11 mouse cellular contexts compared by ENCODE assay signal in the genomic region with DNA sequence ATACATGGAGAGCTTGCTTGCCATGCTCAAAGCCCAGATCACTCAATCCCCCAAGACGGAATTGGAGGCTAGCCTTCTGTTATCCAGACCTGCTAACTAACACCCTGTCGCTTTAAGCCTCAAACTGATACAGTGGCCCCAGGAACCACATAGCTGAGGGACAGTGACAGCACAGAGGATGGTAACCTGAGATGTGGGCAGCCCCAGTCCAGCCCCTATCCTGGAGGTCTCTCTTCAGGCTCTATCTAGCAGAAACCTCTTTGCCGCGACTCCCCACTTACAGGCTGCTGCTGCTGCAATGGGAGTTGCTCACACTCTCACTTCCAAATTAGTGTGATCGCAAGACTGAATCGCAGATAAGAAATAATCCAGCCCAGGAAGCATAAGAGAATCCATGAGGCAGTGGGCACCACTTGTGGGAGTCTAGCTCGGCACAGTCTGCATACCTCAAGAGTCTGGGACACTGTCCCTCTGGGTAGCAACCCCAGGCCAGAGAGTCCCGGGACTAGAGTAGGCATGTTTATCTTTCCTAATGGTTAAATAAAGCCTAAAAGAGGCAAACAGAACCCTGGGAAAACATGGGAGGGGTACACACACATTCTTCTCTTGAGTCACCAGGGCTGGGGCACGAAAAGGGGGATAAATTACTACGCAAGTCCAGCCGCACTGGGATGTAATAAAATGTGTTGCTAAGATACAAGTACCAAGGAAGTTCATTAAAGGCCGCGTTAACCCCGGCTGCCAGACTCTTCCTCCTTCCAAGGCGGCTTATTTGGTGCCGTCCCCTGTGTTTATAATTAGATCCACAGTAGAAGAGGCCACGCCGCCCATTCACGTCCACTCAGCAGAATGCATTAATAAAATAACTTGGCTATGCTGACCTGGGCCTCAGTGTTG. TPM values are rescaled to one million over a fixed set of nuclear protein-coding genes. Genes with fewer than 3 reads are reported as not detected.
DNase-seq lines count a peak whose midpoint lies in the region; ATAC-seq and TF ChIP-seq lines count a peak whose summit lies in the region.
"Had no signal": no experiment of that assay in that cellular context is flagged by ENCODE, and none has a peak within 500 bp of the region (broad histone marks: within the 10 kb centered on the region; RNA-seq: fewer than 3 reads in every experiment).

No protein-coding gene starts in this region.

- H3K27ac ChIP-seq in embryonic facial prominence, embryonic 14.5 days (replicated peaks; ENCODE audit: low read depth, low read length) = 0 out of 2 replicates have a peak overlapping the region, but pooled peaks have one; percentile 33
- peak overlapping the region; percentile 54; the same call in 1 of the 2 replicates for H3K27ac ChIP-seq in intestine, embryonic 14.5 days (ENCODE audit: low read depth)
- H3K27ac ChIP-seq in midbrain, postnatal 0 days (ENCODE audit: low read depth, low read length) = no peak overlapping the region
- H3K27ac ChIP-seq in liver, embryonic 11.5 days (ENCODE audit: low read depth, low read length) = no peak overlapping the region
- H3K27ac ChIP-seq: embryonic facial prominence, embryonic 12.5 days; heart, adult 2 months had no signal

- H3K4me2 ChIP-seq in embryonic facial prominence, embryonic 14.5 days (ENCODE audit: low read depth, low read length) = no peak overlapping the region
- H3K4me2 ChIP-seq in intestine, embryonic 14.5 days (ENCODE audit: low read length) = peak overlapping the region; percentile 29
- H3K4me2 ChIP-seq in midbrain, postnatal 0 days (ENCODE audit: low read depth, low read length, poor library complexity, severe bottlenecking) = no peak overlapping the region
- H3K4me2 ChIP-seq in liver, embryonic 11.5 days = no peak overlapping the region
- H3K4me2 ChIP-seq: embryonic facial prominence, embryonic 12.5 days had no signal

- TF ChIP-seq CTCF in midbrain, postnatal 0 days (IDR thresholded peaks at IDR 0.05) = no peak

- ATAC-seq in embryonic facial prominence, embryonic 14.5 days (ENCODE audit: low read depth) = no peak; the same call in 1 of the 2 replicates
- peak; percentile 59; the same call in 1 of the 2 replicates for ATAC-seq in intestine, embryonic 14.5 days (replicated peaks; ENCODE audit: low FRiP score, low TSS enrichment, low read depth)
- no peak for ATAC-seq in midbrain, postnatal 0 days (ENCODE audit: low FRiP score)
- ATAC-seq in liver, embryonic 11.5 days (replicated peaks; ENCODE audit: low FRiP score) = no peak

- 42% methylated on average over 19 of the region's 19 CpGs for WGBS in embryonic facial prominence, embryonic 14.5 days
- 13% methylated on average over 19 of the region's 19 CpGs for WGBS in intestine, embryonic 14.5 days
- WGBS in midbrain, postnatal 0 days = 28% methylated on average over 19 of the region's 19 CpGs
- WGBS in liver, embryonic 11.5 days = 45% methylated on average over 19 of the region's 19 CpGs

- H3K9ac ChIP-seq in embryonic facial prominence, embryonic 14.5 days (ENCODE audit: low read depth, low read length) = no peak overlapping the region
- no peak overlapping the region for H3K9ac ChIP-seq in intestine, embryonic 14.5 days (ENCODE audit: low read length)
- no peak overlapping the region for H3K9ac ChIP-seq in midbrain, postnatal 0 days (replicated peaks; ENCODE audit: low read length, poor library complexity, severe bottlenecking)
- no peak overlapping the region for H3K9ac ChIP-seq in liver, embryonic 11.5 days (ENCODE audit: low read depth, low read length)
- H3K9ac ChIP-seq: embryonic facial prominence, embryonic 12.5 days had no signal

- peak; percentile 63 for DNase-seq in embryo, embryonic 10.5 days (ENCODE audit: low spot score)
- peak; percentile 35 for DNase-seq in embryonic facial prominence, embryonic 14.5 days (ENCODE audit: low spot score)
- peak; percentile 69 for DNase-seq in intestine, embryonic 14.5 days (ENCODE audit: low spot score)
- DNase-seq in midbrain, postnatal 0 days (ENCODE audit: low spot score) = peak; percentile 46
- no peak for DNase-seq in ovary, postnatal 10 days (ENCODE audit: low spot score)
- DNase-seq in liver, embryonic 11.5 days (ENCODE audit: low spot score) = no peak
- DNase-seq in adrenal gland, postnatal 14 days = no peak
- DNase-seq: heart, adult 2 months; lung, postnatal 36 days had no signal

- no peak overlapping the region for H3K4me3 ChIP-seq in embryonic facial prominence, embryonic 14.5 days (ENCODE audit: low read depth, low read length)
- no peak overlapping the region for H3K4me3 ChIP-seq in intestine, embryonic 14.5 days (ENCODE audit: low read depth, low read length)
- no peak overlapping the region for H3K4me3 ChIP-seq in midbrain, postnatal 0 days (ENCODE audit: low read depth, low read length)
- no peak overlapping the region for H3K4me3 ChIP-seq in liver, embryonic 11.5 days (ENCODE audit: low read depth, low read length)
- H3K4me3 ChIP-seq: embryonic facial prominence, embryonic 12.5 days; heart, adult 2 months had no signal

- no peaks in the 10 kb centered on the region for H3K9me3 ChIP-seq in embryonic facial prominence, embryonic 14.5 days (ENCODE audit: control insufficient read depth, low read length)
- H3K9me3 ChIP-seq in intestine, embryonic 14.5 days (ENCODE audit: control insufficient read depth, low read length) = no peaks in the 10 kb centered on the region
- H3K9me3 ChIP-seq in midbrain, postnatal 0 days (ENCODE audit: low read length) = no peaks in the 10 kb centered on the region
- no peaks in the 10 kb centered on the region for H3K9me3 ChIP-seq in liver, embryonic 11.5 days (ENCODE audit: control insufficient read depth, low read length)
- H3K9me3 ChIP-seq: embryonic facial prominence, embryonic 12.5 days had no signal

- no peaks in the 10 kb centered on the region for H3K36me3 ChIP-seq in embryonic facial prominence, embryonic 14.5 days (ENCODE audit: control insufficient read depth, insufficient read depth, low read length)
- no peaks in the 10 kb centered on the region for H3K36me3 ChIP-seq in intestine, embryonic 14.5 days (ENCODE audit: control insufficient read depth, insufficient read depth, low read length)
- H3K36me3 ChIP-seq in midbrain, postnatal 0 days (ENCODE audit: insufficient read depth, low read length) = no peaks in the 10 kb centered on the region
- no peaks in the 10 kb centered on the region for H3K36me3 ChIP-seq in liver, embryonic 11.5 days (ENCODE audit: control insufficient read depth, insufficient read depth, low read length)
- H3K36me3 ChIP-seq: embryonic facial prominence, embryonic 12.5 days; G1E had no signal

- H3K4me1 ChIP-seq in embryonic facial prominence, embryonic 14.5 days (ENCODE audit: control insufficient read depth, insufficient read depth, low read length) = peaks cover 14% of the 10 kb centered on the region
- H3K4me1 ChIP-seq in intestine, embryonic 14.5 days (replicated peaks; ENCODE audit: control insufficient read depth, insufficient read depth, low read length) = peaks cover 30% of the 10 kb centered on the region
- peaks cover 6% of the 10 kb centered on the region; the same call in 1 of the 2 replicates for H3K4me1 ChIP-seq in midbrain, postnatal 0 days (ENCODE audit: insufficient read depth, low read length)
- peaks cover 16% of the 10 kb centered on the region for H3K4me1 ChIP-seq in liver, embryonic 11.5 days (replicated peaks; ENCODE audit: control insufficient read depth, insufficient read depth, low read length)

- H3K27me3 ChIP-seq in embryonic facial prominence, embryonic 14.5 days (replicated peaks; ENCODE audit: control insufficient read depth, insufficient read depth, low read length) = no peaks in the 10 kb centered on the region
- no peaks in the 10 kb centered on the region for H3K27me3 ChIP-seq in intestine, embryonic 14.5 days (replicated peaks; ENCODE audit: control insufficient read depth, insufficient read depth, low read length)
- no peaks in the 10 kb centered on the region for H3K27me3 ChIP-seq in midbrain, postnatal 0 days (ENCODE audit: insufficient read depth, low read length)
- H3K27me3 ChIP-seq in liver, embryonic 11.5 days (replicated peaks; ENCODE audit: control insufficient read depth, insufficient read depth, low read length) = no peaks in the 10 kb centered on the region
- H3K27me3 ChIP-seq: embryonic facial prominence, embryonic 12.5 days had no signal

RNA-seq across cellular contexts. Expression of gene Phf21b, which starts 13.7 kb away (rescaled TPM):
- polyA plus RNA-seq in embryonic facial prominence, embryonic 14.5 days (2014; fragmentation: Nextera tagmentation; extraction: Ambion mirVana) = 0.49 and 0.52 TPM in 2 replicates
- polyA plus RNA-seq in intestine, embryonic 14.5 days (2014; fragmentation: Nextera tagmentation; extraction: Ambion mirVana) = 2.1 and 2.2 TPM in 2 replicates
- 11.7 and 14.2 TPM in 2 replicates for total RNA-seq in midbrain, postnatal 0 days (2014; rRNA removed)
- 1.1 and 1.4 TPM in 2 replicates for polyA plus RNA-seq in midbrain, postnatal 0 days (2015; fragmentation: Nextera tagmentation; extraction: Ambion mirVana)
- polyA plus RNA-seq in liver, embryonic 11.5 days (2014; fragmentation: Nextera tagmentation; extraction: Ambion mirVana) = 0.26 and 0.62 TPM in 2 replicates
- 2.3 and 3.6 TPM in 2 replicates for total RNA-seq in adrenal gland, postnatal 14 days (2021)
- polyA plus RNA-seq: G1E had no signal

Comparison
In these comparisons a context has a peak if more than half of its experiments do, and no peak if none do; other contexts are left out.
1. DNase-seq: peak in embryo, embryonic 10.5 days (single experiment), embryonic facial prominence, embryonic 14.5 days (single experiment), intestine, embryonic 14.5 days (single experiment) and midbrain, postnatal 0 days (single experiment); none in ovary, postnatal 10 days (single experiment), liver, embryonic 11.5 days (single experiment) and adrenal gland, postnatal 14 days (single experiment).
2. H3K27ac ChIP-seq: peak in embryonic facial prominence, embryonic 14.5 days (single experiment) and intestine, embryonic 14.5 days (single experiment); none in midbrain, postnatal 0 days (single experiment) and liver, embryonic 11.5 days (single experiment).